Mouse (Mus musculus) E14TG2a.4 (cell line): Measurements from ENCODE around the gene Ubap1.

ENCODE experiments used
- CTCF ChIP-seq: conservative IDR thresholded peaks from 2 replicates; pipeline ENCODE4 v1.5.1; 2014; ENCODE audit warnings: low read length
- NANOG ChIP-seq: IDR thresholded peaks from 2 replicates; pipeline ENCODE4 v1.6.1; 2014; ENCODE audit warnings: borderline replicate concordance, low read length, mixed read lengths

- no peak for TF ChIP-seq CTCF
- TF ChIP-seq NANOG = no peak
Observed at GRCm38 (mm10) chr4:41307406-41307805, 41.4 kb upstream of the Ubap1 start.
